Mouse (Mus musculus) heart, adult 2 months (tissue): Measurements from ENCODE around the gene Thap8.
A peak's percentile ranks its signal among the peaks of the same experiment; 100 is the strongest.

Source experiments
- CTCF ChIP-seq: fragments of 200-600 bp; IDR thresholded peaks from 2 replicates; pipeline ENCODE4 v1.8.1; 2022; ENCODE audit warnings: antibody characterized with exemption, mild to moderate bottlenecking, moderate library complexity
- EP300 ChIP-seq: fragments of 200-500 bp; IDR thresholded peaks from 2 replicates; pipeline ENCODE4 v1.6.1; 2011; ENCODE audit warnings: low read depth, low read length, control low read depth; ENCODE audit not compliant: insufficient read depth
- POLR2A ChIP-seq: fragments of 200-500 bp; IDR thresholded peaks from 2 replicates; pipeline ENCODE4 v1.6.1; 2011; ENCODE audit warnings: mild to moderate bottlenecking, low read depth, low read length, control low read depth; ENCODE audit not compliant: insufficient read depth

DNA sequence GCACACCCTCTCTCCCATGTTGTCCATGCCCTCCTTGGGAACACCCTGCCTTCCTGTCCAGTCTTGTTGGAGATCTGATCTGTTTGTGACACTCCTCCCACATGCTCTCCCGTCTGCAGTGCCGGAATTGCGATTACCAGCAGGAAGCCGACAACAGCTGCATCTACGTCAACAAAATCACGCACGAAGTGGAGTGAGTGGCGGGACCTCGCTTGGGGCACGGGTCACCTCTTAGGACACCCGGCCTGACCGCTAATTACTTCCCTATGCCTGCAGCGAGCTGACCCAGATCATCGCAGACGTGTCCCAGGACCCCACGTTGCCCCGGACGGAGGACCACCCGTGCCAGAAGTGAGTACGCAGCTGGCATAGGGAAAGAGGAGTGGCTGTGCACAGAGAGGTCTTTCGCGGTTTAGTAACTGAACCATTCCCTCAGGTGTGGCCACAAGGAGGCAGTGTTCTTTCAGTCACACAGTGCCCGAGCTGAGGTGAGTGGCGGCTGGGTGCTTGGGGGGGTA lies 47.2 kb upstream of the Thap8 start:
- TF ChIP-seq POLR2A = no peak
- TF ChIP-seq CTCF = peak; percentile 53
- no peak for TF ChIP-seq EP300
